Comparison of ENCODE assay signal across 17 mouse cellular contexts in the genomic region with DNA sequence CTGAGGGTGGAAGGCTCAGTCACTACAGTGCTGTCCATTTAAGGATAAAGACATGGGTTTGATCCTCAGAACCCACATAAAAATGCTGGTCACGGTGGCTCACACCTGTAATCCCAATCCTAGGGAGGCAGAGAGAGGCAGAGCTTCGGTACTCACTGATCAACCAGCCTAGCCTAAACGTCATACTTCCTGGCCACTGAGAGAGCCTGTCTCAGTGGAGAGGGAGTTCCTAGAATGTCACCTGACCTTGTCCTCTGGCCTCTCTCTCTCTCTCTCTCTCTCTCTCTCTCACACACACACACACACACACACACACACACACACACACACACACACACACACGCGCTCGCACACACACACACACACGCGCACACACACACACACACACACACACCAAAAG. TPM values are rescaled to one million over a fixed set of nuclear protein-coding genes. Genes with fewer than 3 reads are reported as not detected.
DNase-seq lines count a peak whose midpoint lies in the region; ATAC-seq lines count a peak whose summit lies in the region.
"Had no signal": no experiment of that assay in that cellular context is flagged by ENCODE, and none has a peak within 500 bp of the region (broad histone marks: within the 10 kb centered on the region; RNA-seq: fewer than 3 reads in every experiment).

No protein-coding gene starts in this region.

- H3K4me3 ChIP-seq in embryonic facial prominence, embryonic 13.5 days: no peak overlapping the region
- H3K4me3 ChIP-seq in embryonic facial prominence, embryonic 10.5 days: no peak overlapping the region
- H3K4me3 ChIP-seq in lung, embryonic 15.5 days: no peak overlapping the region
- no peak overlapping the region for H3K4me3 ChIP-seq in macrophage (ENCODE audit: inconsistent target)
- H3K4me3 ChIP-seq: embryonic facial prominence, embryonic 15.5 days; hindbrain, embryonic 13.5 days; layer of hippocampus, adult 2 months had no signal

- H3K4me2 ChIP-seq in embryonic facial prominence, embryonic 13.5 days: no peak overlapping the region
- no peak overlapping the region for H3K4me2 ChIP-seq in lung, embryonic 15.5 days
- H3K4me2 ChIP-seq: embryonic facial prominence, embryonic 15.5 days; hindbrain, embryonic 13.5 days had no signal

- no peaks in the 10 kb centered on the region for H3K36me3 ChIP-seq in embryonic facial prominence, embryonic 13.5 days
- H3K36me3 ChIP-seq in embryonic facial prominence, embryonic 10.5 days (replicated peaks): no peaks in the 10 kb centered on the region
- H3K36me3 ChIP-seq in lung, embryonic 15.5 days: no peaks in the 10 kb centered on the region
- H3K36me3 ChIP-seq in macrophage (ENCODE audit: inconsistent target): no peaks in the 10 kb centered on the region
- H3K36me3 ChIP-seq: embryonic facial prominence, embryonic 15.5 days; hindbrain, embryonic 13.5 days had no signal

- 68% methylated on average over 8 of the region's 8 CpGs for WGBS in embryonic facial prominence, embryonic 13.5 days
- 86% methylated on average over 8 of the region's 8 CpGs for WGBS in embryonic facial prominence, embryonic 10.5 days
- WGBS in lung, embryonic 15.5 days: 62% methylated on average over 8 of the region's 8 CpGs
- WGBS in macrophage (ENCODE audit: missing documents): 54% methylated on average over 6 of the region's 8 CpGs

- intact Hi-C loops in left cerebral cortex, postnatal 4 days (cut with DNase I): no loop called here

- H3K4me1 ChIP-seq in embryonic facial prominence, embryonic 13.5 days: peaks cover 19% of the 10 kb centered on the region
- peaks cover 26% of the 10 kb centered on the region for H3K4me1 ChIP-seq in embryonic facial prominence, embryonic 10.5 days
- peaks cover 72% of the 10 kb centered on the region for H3K4me1 ChIP-seq in lung, embryonic 15.5 days

- ATAC-seq in embryonic facial prominence, embryonic 13.5 days (ENCODE audit: insufficient number of reproducible peaks, insufficient read depth, low FRiP score, low TSS enrichment, low read depth): no peak
- ATAC-seq in lung, embryonic 15.5 days (ENCODE audit: borderline replicate concordance, extremely low read depth, low FRiP score, low TSS enrichment): no peak
- ATAC-seq: midbrain, embryonic 16.5 days; Patski had no signal

- H3K27ac ChIP-seq in embryonic facial prominence, embryonic 13.5 days: peak overlapping the region; percentile 48; the same call in 1 of the 2 replicates
- H3K27ac ChIP-seq in embryonic facial prominence, embryonic 10.5 days (replicated peaks): no peak overlapping the region
- H3K27ac ChIP-seq in lung, embryonic 15.5 days: peak overlapping the region; percentile 85
- peak overlapping the region; percentile 76 for H3K27ac ChIP-seq in macrophage
- H3K27ac ChIP-seq: hindbrain, embryonic 13.5 days; layer of hippocampus, adult 2 months had no signal

- H3K27me3 ChIP-seq in embryonic facial prominence, embryonic 13.5 days: no peaks in the 10 kb centered on the region
- H3K27me3 ChIP-seq in embryonic facial prominence, embryonic 10.5 days (replicated peaks; ENCODE audit: low read depth, poor library complexity, severe bottlenecking): no peaks in the 10 kb centered on the region
- no peaks in the 10 kb centered on the region for H3K27me3 ChIP-seq in lung, embryonic 15.5 days
- H3K27me3 ChIP-seq: CH12.LX; embryonic facial prominence, embryonic 15.5 days; hindbrain, embryonic 13.5 days; Patski had no signal

- H3K79me2 ChIP-seq in macrophage (ENCODE audit: inconsistent target): peaks cover 95% of the 10 kb centered on the region

- no peak for DNase-seq in embryonic facial prominence, embryonic 10.5 days (ENCODE audit: low spot score)
- no peak for DNase-seq in lung, postnatal 25 days (ENCODE audit: low spot score)
- DNase-seq in left cerebral cortex, postnatal 4 days: no peak
- no peak for DNase-seq in adrenal gland, postnatal 25 days
- DNase-seq in spleen, postnatal 36 days (ENCODE audit: low spot score in 2 of 2): no peak
- DNase-seq: cerebellum, adult 2 months; kidney, adult 9 months; right cerebral cortex, postnatal 14 days had no signal

- no peaks in the 10 kb centered on the region for H3K9me3 ChIP-seq in embryonic facial prominence, embryonic 13.5 days
- H3K9me3 ChIP-seq in embryonic facial prominence, embryonic 10.5 days: no peaks in the 10 kb centered on the region
- no peaks in the 10 kb centered on the region for H3K9me3 ChIP-seq in lung, embryonic 15.5 days
- H3K9me3 ChIP-seq: embryonic facial prominence, embryonic 15.5 days; hindbrain, embryonic 13.5 days had no signal

- H3K9ac ChIP-seq in embryonic facial prominence, embryonic 13.5 days: no peak overlapping the region
- no peak overlapping the region for H3K9ac ChIP-seq in lung, embryonic 15.5 days
- H3K9ac ChIP-seq: embryonic facial prominence, embryonic 15.5 days; hindbrain, embryonic 13.5 days had no signal

RNA-seq across cellular contexts. Expression of a gene that starts 24.8 kb away (rescaled TPM):
- 38.8 and 45.0 TPM in 2 replicates for polyA plus RNA-seq in embryonic facial prominence, embryonic 13.5 days (2015; fragmentation: Nextera tagmentation; extraction: Ambion mirVana)
- 14.7 and 18.9 TPM in 2 replicates for polyA plus RNA-seq in embryonic facial prominence, embryonic 10.5 days (2016; fragmentation: Nextera tagmentation; extraction: Ambion mirVana)
- polyA plus RNA-seq in lung, embryonic 15.5 days (2015; fragmentation: Nextera tagmentation; extraction: Ambion mirVana): 22.8 and 28.6 TPM in 2 replicates
- total RNA-seq in macrophage (2018; cell fraction: chromatin; rRNA removed): 1,000 to 10,000 TPM in 1 of 26 experiments, 100 to 1,000 TPM in 25; 208 to 1,027 (median 312) TPM
- 100 to 1,000 TPM in 7 of 26 experiments, 10 to 100 TPM in 19; 69.6 to 234 (median 91.1) TPM for total RNA-seq in macrophage (2018; cell fraction: cytosol; rRNA removed)
- total RNA-seq in macrophage (2018; cell fraction: nucleus; rRNA removed): 100 to 1,000 TPM; 134 to 744 (median 260) TPM
- 37.8 to 47.3 TPM (median 46.9 TPM) in 3 replicates for polyA plus RNA-seq in macrophage (2018)
- 100 to 1,000 TPM; 188 to 214 TPM for total RNA-seq in left cerebral cortex, postnatal 4 days (2021)
- 130 and 193 TPM in 2 replicates for total RNA-seq in adrenal gland, postnatal 25 days (2021)
